Mouse (Mus musculus) thymus, adult 2 months (tissue): ENCODE measurements around the gene Dnah8.

Experiments used
- CTCF ChIP-seq: fragments of 200-500 bp; IDR thresholded peaks from 2 replicates; pipeline ENCODE4 v1.5.1; 2012; ENCODE audit warnings: mild to moderate bottlenecking, control low read depth, low read length, moderate library complexity, borderline replicate concordance; ENCODE audit not compliant: control insufficient read depth, poor library complexity, insufficient read depth; ENCODE audit errors: extremely low read depth
- POLR2A ChIP-seq: fragments of 200-500 bp; IDR thresholded peaks from 2 replicates; pipeline ENCODE4 v1.6.1; 2012; ENCODE audit warnings: mild to moderate bottlenecking, low read length, control low read depth, moderate library complexity; ENCODE audit not compliant: control insufficient read depth, poor library complexity, insufficient read depth; ENCODE audit errors: extremely low read depth

DNA sequence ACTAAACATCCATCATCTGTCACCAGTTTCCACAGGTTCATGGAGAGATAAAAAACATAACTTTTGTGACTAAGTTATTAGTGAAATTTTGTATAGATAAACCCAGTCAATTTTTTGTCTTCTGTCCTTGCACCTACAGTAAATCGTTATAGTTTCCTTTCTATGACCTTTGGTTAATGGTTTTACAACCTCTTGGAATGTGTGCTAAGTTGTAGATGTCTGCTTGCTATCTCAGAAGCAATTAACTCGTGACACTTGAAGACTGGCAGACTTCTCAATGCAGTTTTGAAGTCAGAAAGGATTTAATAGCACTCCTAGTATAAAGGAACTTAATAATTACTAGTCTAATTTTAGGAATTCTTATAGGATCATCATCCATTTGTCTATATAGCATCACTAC lies 3.6 kb upstream of the Dnah8 start:
- no peak for TF ChIP-seq CTCF
- TF ChIP-seq POLR2A = no peak
